Mouse (Mus musculus): Measurements from ENCODE around the gene Sv2c. TPM values are rescaled to one million over a fixed set of nuclear protein-coding genes. Genes with fewer than 3 reads are reported as not detected.

Sv2c gene
- polyA plus RNA-seq, 1 experiment from 2014 or later: 1.2 TPM

DNA sequence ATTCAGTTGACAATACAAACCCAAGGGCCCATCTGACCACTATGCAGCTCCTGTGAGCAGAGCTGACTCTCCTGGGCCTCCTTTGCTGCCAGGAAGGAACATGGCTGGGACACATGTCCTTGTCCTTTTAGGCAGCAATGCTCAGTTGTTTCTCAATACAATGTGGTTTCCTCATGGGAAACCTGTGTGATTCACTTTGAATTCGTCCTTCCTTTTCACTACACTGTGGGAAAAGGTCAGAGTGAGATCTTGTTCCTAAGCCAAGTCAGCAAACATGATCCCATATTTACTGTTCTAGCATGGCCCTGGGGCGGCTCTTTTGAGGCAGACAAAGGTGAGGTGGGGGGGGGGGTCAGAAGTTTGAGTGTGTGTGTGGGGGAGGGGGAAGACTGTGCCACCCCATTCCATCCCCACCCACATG, 208.2 kb downstream of the Sv2c start:
- no peak for ATAC-seq (replicated peaks; ENCODE audit: extremely low read depth, insufficient read depth, low FRiP score)
- H3K9ac ChIP-seq (ENCODE audit: low read length): no peak overlapping the region
- 76% methylated on average over 2 of the region's 2 CpGs for WGBS

GRCm38 (mm10) chr13:95922626-95923025, 209.8 kb downstream of the Sv2c start:
- H3K27ac ChIP-seq (ENCODE audit: low read length): no peak overlapping the region
- 76% methylated on average over 4 of the region's 4 CpGs for WGBS

More for the DNA sequence above, 208.2 kb downstream of the Sv2c start:
- Histone ChIP-seq H3K4me2 (ENCODE audit: low read depth, low read length) (no peak overlapping the region), H3K9me3 (replicated peaks; ENCODE audit: control insufficient read depth, low read length) (no peaks in the 10 kb centered on the region), H3K36me3 (ENCODE audit: control insufficient read depth, insufficient read depth) (no peaks in the 10 kb centered on the region), H3K4me1 (ENCODE audit: control insufficient read depth, insufficient read depth, low read length) (no peaks in the 10 kb centered on the region), H3K27ac (ENCODE audit: low read length) (no peak overlapping the region), H3K4me3 (ENCODE audit: low read length) (no peak overlapping the region), H3K27me3 (ENCODE audit: control insufficient read depth, insufficient read depth, low read length) (no peaks in the 10 kb centered on the region)

DNA sequence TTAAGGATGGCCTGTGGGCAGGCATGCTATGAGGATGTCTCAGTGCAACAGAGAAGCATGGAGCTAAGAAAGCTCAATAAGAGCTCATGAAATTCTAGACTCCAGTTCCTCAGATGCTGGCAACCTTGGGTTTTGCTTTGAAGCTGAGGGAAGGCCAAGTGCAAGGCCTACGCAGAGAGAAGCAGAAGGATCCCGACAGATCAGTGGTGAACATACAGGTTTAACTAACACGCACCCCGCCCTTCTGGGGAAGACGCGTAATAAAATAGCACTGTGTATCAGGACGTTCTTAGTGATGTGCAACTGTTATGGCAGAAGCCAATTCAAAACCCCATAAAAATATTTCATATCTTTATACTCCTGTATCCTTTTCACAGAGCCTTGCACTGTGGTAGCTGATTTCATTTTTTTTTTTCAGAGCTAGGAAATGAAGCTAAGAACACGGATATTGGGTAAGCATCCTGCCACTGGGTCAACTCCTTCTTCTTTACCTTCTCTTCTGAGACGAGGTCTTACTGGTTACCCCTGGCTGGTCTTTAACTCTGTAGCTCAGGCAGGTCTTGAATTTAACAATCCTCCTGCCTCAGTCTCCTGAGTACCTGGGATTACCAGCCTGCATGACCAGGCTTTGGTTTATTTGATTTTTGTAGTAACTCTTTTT, 213.6 kb downstream of the Sv2c start:
- no peaks in the 10 kb centered on the region for H3K27me3 ChIP-seq (ENCODE audit: control insufficient read depth, insufficient read depth, low read length)
- H3K9me3 ChIP-seq (replicated peaks; ENCODE audit: control insufficient read depth, low read length): no peaks in the 10 kb centered on the region; the same call in 1 of the 2 replicates
- H3K36me3 ChIP-seq (ENCODE audit: control insufficient read depth, insufficient read depth): no peaks in the 10 kb centered on the region
- H3K4me3 ChIP-seq (ENCODE audit: low read length): no peak overlapping the region
- WGBS: 88% methylated on average over 9 of the region's 9 CpGs
- H3K4me2 ChIP-seq (ENCODE audit: low read depth, low read length): no peak overlapping the region
- no peak overlapping the region for H3K27ac ChIP-seq (ENCODE audit: low read length)
- no peaks in the 10 kb centered on the region for H3K4me1 ChIP-seq (ENCODE audit: control insufficient read depth, insufficient read depth, low read length)
- no peak for ATAC-seq (replicated peaks; ENCODE audit: extremely low read depth, insufficient read depth, low FRiP score)
- H3K9ac ChIP-seq (ENCODE audit: low read length): no peak overlapping the region

More at GRCm38 (mm10) chr13:95922626-95923025, 209.8 kb downstream of the Sv2c start:
- Histone ChIP-seq H3K4me1 (ENCODE audit: control insufficient read depth, insufficient read depth, low read length) (no peaks in the 10 kb centered on the region), H3K9ac (ENCODE audit: low read length) (no peak overlapping the region), H3K27me3 (ENCODE audit: control insufficient read depth, insufficient read depth, low read length) (no peaks in the 10 kb centered on the region), H3K4me3 (ENCODE audit: low read length) (no peak overlapping the region), H3K36me3 (ENCODE audit: control insufficient read depth, insufficient read depth) (no peaks in the 10 kb centered on the region), H3K4me2 (ENCODE audit: low read depth, low read length) (no peak overlapping the region), H3K9me3 (replicated peaks; ENCODE audit: control insufficient read depth, low read length) (no peaks in the 10 kb centered on the region)
- ATAC-seq (replicated peaks; ENCODE audit: extremely low read depth, insufficient read depth, low FRiP score): no peak

- no peaks in the 10 kb centered on the region for H3K36me3 ChIP-seq (ENCODE audit: control insufficient read depth, insufficient read depth)
- no peak overlapping the region for H3K4me2 ChIP-seq (ENCODE audit: low read depth, low read length)
- H3K9me3 ChIP-seq (replicated peaks; ENCODE audit: control insufficient read depth, low read length): no peaks in the 10 kb centered on the region; the same call in 1 of the 2 replicates
- no peak for ATAC-seq (replicated peaks; ENCODE audit: extremely low read depth, insufficient read depth, low FRiP score)
- H3K4me1 ChIP-seq (ENCODE audit: control insufficient read depth, insufficient read depth, low read length): no peaks in the 10 kb centered on the region
- H3K9ac ChIP-seq (ENCODE audit: low read length): no peak overlapping the region
- H3K27ac ChIP-seq (ENCODE audit: low read length): no peak overlapping the region
- H3K4me3 ChIP-seq (ENCODE audit: low read length): no peak overlapping the region
- 83% methylated on average over 2 of the region's 2 CpGs for WGBS
- no peaks in the 10 kb centered on the region for H3K27me3 ChIP-seq (ENCODE audit: control insufficient read depth, insufficient read depth, low read length)
These were observed 219.4 kb downstream of the Sv2c start for GRCm38 (mm10) chr13:95913046-95913406.

- no peak overlapping the region for H3K4me3 ChIP-seq (ENCODE audit: low read length)
- no peaks in the 10 kb centered on the region for H3K27me3 ChIP-seq (ENCODE audit: control insufficient read depth, insufficient read depth, low read length)
- no peak overlapping the region for H3K27ac ChIP-seq (ENCODE audit: low read length)
- H3K36me3 ChIP-seq (ENCODE audit: control insufficient read depth, insufficient read depth): no peaks in the 10 kb centered on the region
- H3K4me2 ChIP-seq (ENCODE audit: low read depth, low read length): no peak overlapping the region
- H3K9ac ChIP-seq (ENCODE audit: low read length): no peak overlapping the region
- H3K4me1 ChIP-seq (ENCODE audit: control insufficient read depth, insufficient read depth, low read length): no peaks in the 10 kb centered on the region
- no peak for ATAC-seq (replicated peaks; ENCODE audit: extremely low read depth, insufficient read depth, low FRiP score)
- WGBS: 73% methylated on average over 11 of the region's 11 CpGs
- H3K9me3 ChIP-seq (replicated peaks; ENCODE audit: control insufficient read depth, low read length): no peaks in the 10 kb centered on the region; the same call in 1 of the 2 replicates
These were observed 220.0 kb downstream of the Sv2c start for GRCm38 (mm10) chr13:95912157-95913045.

DNA sequence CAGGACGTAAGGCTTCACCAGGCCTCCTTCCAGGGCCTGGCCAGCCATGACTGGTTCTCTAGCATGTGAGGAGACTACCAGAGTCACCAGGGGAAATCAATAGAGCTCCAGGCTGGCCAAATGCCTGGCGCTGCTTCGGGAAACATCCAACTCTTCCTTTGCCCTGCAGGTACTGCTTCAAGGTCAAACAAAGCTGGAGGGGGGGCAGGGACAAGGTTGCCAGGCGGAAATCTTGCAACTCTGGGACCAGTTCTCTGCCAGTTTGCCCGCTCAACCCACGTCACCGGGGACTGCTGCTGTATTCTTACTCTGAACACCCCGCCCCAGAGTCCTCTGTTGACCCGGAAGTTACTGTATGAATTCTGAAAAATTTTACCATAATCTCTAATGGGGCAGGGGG, 222.1 kb downstream of the Sv2c start:
- no peaks in the 10 kb centered on the region for H3K4me1 ChIP-seq (ENCODE audit: control insufficient read depth, insufficient read depth, low read length)
- H3K9ac ChIP-seq (ENCODE audit: low read length): no peak overlapping the region
- no peaks in the 10 kb centered on the region for H3K36me3 ChIP-seq (ENCODE audit: control insufficient read depth, insufficient read depth)
- H3K9me3 ChIP-seq (replicated peaks; ENCODE audit: control insufficient read depth, low read length): peaks cover 4% of the 10 kb centered on the region
- no peaks in the 10 kb centered on the region for H3K27me3 ChIP-seq (ENCODE audit: control insufficient read depth, insufficient read depth, low read length)
- no peak overlapping the region for H3K4me3 ChIP-seq (ENCODE audit: low read length)
- WGBS: 71% methylated on average over 9 of the region's 9 CpGs
- no peak overlapping the region for H3K27ac ChIP-seq (ENCODE audit: low read length)
- no peak for ATAC-seq (replicated peaks; ENCODE audit: extremely low read depth, insufficient read depth, low FRiP score)
- no peak overlapping the region for H3K4me2 ChIP-seq (ENCODE audit: low read depth, low read length)

GRCm38 (mm10) chr13:95909244-95909643, 223.1 kb downstream of the Sv2c start:
- no peaks in the 10 kb centered on the region for H3K4me1 ChIP-seq (ENCODE audit: control insufficient read depth, insufficient read depth, low read length)
- H3K9me3 ChIP-seq (replicated peaks; ENCODE audit: control insufficient read depth, low read length): peaks cover 4% of the 10 kb centered on the region
- H3K4me2 ChIP-seq (ENCODE audit: low read depth, low read length): no peak overlapping the region
- no peak overlapping the region for H3K27ac ChIP-seq (ENCODE audit: low read length)
- H3K36me3 ChIP-seq (ENCODE audit: control insufficient read depth, insufficient read depth): no peaks in the 10 kb centered on the region
- ATAC-seq (replicated peaks; ENCODE audit: extremely low read depth, insufficient read depth, low FRiP score): no peak
- no peaks in the 10 kb centered on the region for H3K27me3 ChIP-seq (ENCODE audit: control insufficient read depth, insufficient read depth, low read length)
- H3K9ac ChIP-seq (ENCODE audit: low read length): no peak overlapping the region
- WGBS: 60% methylated on average over 2 of the region's 2 CpGs
- H3K4me3 ChIP-seq (ENCODE audit: low read length): no peak overlapping the region
